Mouse (Mus musculus): ENCODE measurements around the gene Gm4869. TPM values are rescaled to one million over a fixed set of nuclear protein-coding genes. Genes with fewer than 3 reads are reported as not detected.

Gm4869 gene
- polyA plus RNA-seq (2015; fragmentation: Nextera tagmentation; extraction: Ambion mirVana) = not detected in 2 replicates

GRCm38 (mm10) chr5:140445345-140445744, at the start of gene Gm4869:
Gene Gm4869, plus strand, starts transcription at chr5:140445645.

GRCm38 (mm10) chr5:140418489-140419441, 26.7 kb upstream of the Gm4869 start, which contains the start of gene Eif3b:
Gene Eif3b, plus strand, starts transcription at chr5:140419328.

DNA sequence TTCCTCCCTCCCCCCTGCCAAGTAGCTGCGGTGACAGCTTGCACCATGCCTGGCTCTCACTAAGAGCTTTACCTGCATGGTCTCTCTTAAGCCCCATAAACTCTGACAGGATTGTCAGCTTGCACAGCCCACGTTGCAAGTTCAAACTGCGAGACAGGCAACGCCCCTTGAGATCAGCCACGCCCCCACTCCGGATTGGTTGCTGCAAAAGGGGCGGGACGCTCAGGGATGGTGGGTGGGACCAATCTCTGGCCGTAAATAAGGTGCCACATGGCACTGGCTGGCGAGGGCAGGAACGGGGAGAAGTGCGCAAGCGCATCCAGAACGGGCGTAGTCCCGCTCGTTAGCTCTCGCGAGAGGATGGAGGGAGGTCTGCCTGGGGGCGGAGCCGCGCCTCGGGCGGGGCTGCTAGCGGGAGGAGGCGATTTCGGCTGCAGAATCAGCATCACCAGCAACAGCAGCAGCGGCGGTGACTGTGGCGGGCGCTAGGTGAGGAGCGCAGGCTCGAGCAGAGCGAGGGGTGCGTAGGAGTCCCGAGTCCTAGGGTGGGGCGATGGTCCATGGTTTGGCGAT, 59.8 kb downstream of the Gm4869 start, which contains the start of gene Chst12:
Gene Chst12 (plus strand): TSS at position 343 of the 573 bp plus-strand sequence.

Small RNA genes lying within 50 kb of the gene (microRNA-seq; reads per million reads assigned to microRNA genes)
- gene Mir7038 = 0 to 0.21 reads per million in 2 experiments

Other genes with a start within 250 kb of the Gm4869 start
- gene Mad1l1, start 124.1 kb upstream of the Gm4869 start, polyA plus RNA-seq (2015; fragmentation: Nextera tagmentation; extraction: Ambion mirVana) = 11.8 and 13.0 TPM in 2 replicates
- gene Nudt1, start 124.0 kb upstream of the Gm4869 start, polyA plus RNA-seq (2015; fragmentation: Nextera tagmentation; extraction: Ambion mirVana) = 9.6 and 14.1 TPM in 2 replicates
- 13.1 and 13.4 TPM in 2 replicates for gene Mrm2, start 113.7 kb upstream of the Gm4869 start, polyA plus RNA-seq (2015; fragmentation: Nextera tagmentation; extraction: Ambion mirVana)
- gene Snx8, start 56.4 kb upstream of the Gm4869 start, polyA plus RNA-seq (2015; fragmentation: Nextera tagmentation; extraction: Ambion mirVana) = 14.0 and 14.4 TPM in 2 replicates
- gene Eif3b, start 26.3 kb upstream of the Gm4869 start, polyA plus RNA-seq (2015; fragmentation: Nextera tagmentation; extraction: Ambion mirVana) = 46.8 and 61.6 TPM in 2 replicates
- 12.9 and 17.9 TPM in 2 replicates for gene Chst12, start 59.9 kb downstream of the Gm4869 start, polyA plus RNA-seq (2015; fragmentation: Nextera tagmentation; extraction: Ambion mirVana)
- not detected in 2 replicates for gene Grifin, start 119.4 kb downstream of the Gm4869 start, polyA plus RNA-seq (2015; fragmentation: Nextera tagmentation; extraction: Ambion mirVana)
- 8.6 and 8.9 TPM in 2 replicates for gene Lfng, start 161.7 kb downstream of the Gm4869 start, polyA plus RNA-seq (2015; fragmentation: Nextera tagmentation; extraction: Ambion mirVana)
- gene Ttyh3, start 203.4 kb downstream of the Gm4869 start, polyA plus RNA-seq (2015; fragmentation: Nextera tagmentation; extraction: Ambion mirVana) = 11.2 and 13.3 TPM in 2 replicates